Mouse (Mus musculus) heart, embryonic 15.5 days (tissue): ENCODE measurements around the gene Tmem132c. TPM values are rescaled to one million over a fixed set of nuclear protein-coding genes. Genes with fewer than 3 reads are reported as not detected.

Experiments
- ATAC-seq: fragments of 200-750 bp; cut with Nextera tagmentation; replicated peaks from 2 replicates; pipeline ENCODE4 v1.8.0; 2017; ENCODE audit warnings: low read depth, moderate TSS enrichment; ENCODE audit not compliant: insufficient number of reproducible peaks, insufficient read depth, low FRiP score
- H3K27ac ChIP-seq: fragments of 300-500 bp; sonication (generic); 2 replicates; pipeline ENCODE4 v1.5.1; 2015; ENCODE audit warnings: mild to moderate bottlenecking, inconsistent platforms
- H3K27me3 ChIP-seq: fragments of 300-500 bp; sonication (generic); 2 replicates; pipeline ENCODE4 v1.6.1; 2015; ENCODE audit warnings: inconsistent platforms
- H3K36me3 ChIP-seq: fragments of 300-500 bp; sonication (generic); 2 replicates; pipeline ENCODE4 v1.6.1; 2015; ENCODE audit warnings: mild to moderate bottlenecking, inconsistent platforms
- H3K4me1 ChIP-seq: fragments of 300-500 bp; sonication (generic); replicated peaks from 2 replicates; pipeline ENCODE4 v1.6.1; 2015; ENCODE audit warnings: inconsistent platforms
- H3K4me2 ChIP-seq: fragments of 300-500 bp; sonication (generic); 2 replicates; pipeline ENCODE4 v1.6.1; 2015; ENCODE audit warnings: inconsistent platforms, mild to moderate bottlenecking, moderate library complexity
- H3K4me3 ChIP-seq: fragments of 300-500 bp; sonication (generic); 2 replicates; pipeline ENCODE4 v1.5.1; 2015; ENCODE audit warnings: mild to moderate bottlenecking, inconsistent platforms
- H3K9ac ChIP-seq: fragments of 300-500 bp; sonication (generic); 2 replicates; pipeline ENCODE4 v1.6.1; 2015; ENCODE audit warnings: mild to moderate bottlenecking, inconsistent platforms
- H3K9me3 ChIP-seq: fragments of 300-500 bp; sonication (generic); replicated peaks from 2 replicates; pipeline ENCODE4 v1.6.1; 2016; ENCODE audit warnings: inconsistent platforms
- WGBS: fragments of 180-500 bp; shearing (Covaris S2); methylation state at CpG from one replicate; pipeline ENCODE4 v1.1.7; 2015; ENCODE audit warnings: mixed read lengths; 5-methylcytosine and 5-hydroxymethylcytosine counted together
- polyA plus RNA-seq: library from polyadenylated mRNA; unstranded; fragments of >200 nt; fragmentation: Nextera tagmentation; extraction: Ambion mirVana; gene quantifications from 2 replicates; pipeline ENCODE4 v1.2.1, GENCODE M21; 2015

The Tmem132c gene
- polyA plus RNA-seq, 1 experiment from 2014 or later = 1.5 TPM

DNA sequence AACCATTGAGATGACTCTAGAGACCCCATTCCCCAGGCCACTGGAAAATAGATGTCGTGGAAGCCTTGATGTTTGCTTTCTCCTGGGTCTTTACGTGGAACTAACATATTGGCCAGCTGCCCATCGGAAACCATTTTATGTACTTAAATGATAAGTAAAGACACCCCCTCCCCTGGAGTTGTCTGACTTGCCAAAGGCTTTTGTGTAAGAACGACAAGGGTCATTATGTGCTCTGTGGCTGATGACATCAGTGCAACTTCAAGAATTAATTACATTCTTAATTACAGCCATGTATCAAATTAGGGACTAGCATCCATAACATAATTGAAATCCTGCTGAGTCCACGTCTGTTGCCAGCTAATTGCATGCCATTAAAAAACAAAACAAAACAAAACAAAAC lies 45.3 kb downstream of the Tmem132c start:
- no peaks in the 10 kb centered on the region for H3K9me3 ChIP-seq
- no peak overlapping the region for H3K9ac ChIP-seq
- H3K27ac ChIP-seq = no peak overlapping the region
- WGBS = 66% methylated on average over 5 of the region's 5 CpGs
- H3K4me2 ChIP-seq = no peak overlapping the region
- no peaks in the 10 kb centered on the region for H3K36me3 ChIP-seq
- peaks cover 11% of the 10 kb centered on the region for H3K4me1 ChIP-seq
- no peak for ATAC-seq
- no peak overlapping the region for H3K4me3 ChIP-seq
- no peaks in the 10 kb centered on the region for H3K27me3 ChIP-seq

DNA sequence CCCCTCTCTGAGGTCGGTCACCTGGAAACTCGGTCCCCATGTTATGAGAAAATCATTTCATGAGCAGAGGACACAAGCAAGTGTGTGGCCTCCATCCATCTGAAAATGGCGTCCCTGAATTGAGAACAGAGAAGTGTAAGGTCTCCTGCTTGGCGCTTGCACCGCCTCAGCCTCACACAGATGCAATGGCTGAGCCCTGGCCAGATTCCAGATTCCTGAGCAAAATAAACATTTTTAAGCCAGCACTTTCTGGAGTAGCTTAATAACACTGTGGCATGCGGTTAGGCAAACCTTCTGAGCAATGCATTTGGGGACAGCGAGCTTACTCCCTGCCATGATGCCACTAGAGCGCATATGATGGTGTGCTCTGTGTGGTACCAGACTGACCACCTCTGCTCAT lies 48.1 kb downstream of the Tmem132c start:
- no peak overlapping the region for H3K4me2 ChIP-seq
- peaks cover 4% of the 10 kb centered on the region; the same call in 1 of the 2 replicates for H3K4me1 ChIP-seq
- no peak overlapping the region for H3K27ac ChIP-seq
- H3K9ac ChIP-seq = no peak overlapping the region
- H3K36me3 ChIP-seq = no peaks in the 10 kb centered on the region
- H3K9me3 ChIP-seq = no peaks in the 10 kb centered on the region
- ATAC-seq = no peak
- H3K27me3 ChIP-seq = no peaks in the 10 kb centered on the region
- 89% methylated on average over 8 of the region's 8 CpGs for WGBS
- no peak overlapping the region for H3K4me3 ChIP-seq

DNA sequence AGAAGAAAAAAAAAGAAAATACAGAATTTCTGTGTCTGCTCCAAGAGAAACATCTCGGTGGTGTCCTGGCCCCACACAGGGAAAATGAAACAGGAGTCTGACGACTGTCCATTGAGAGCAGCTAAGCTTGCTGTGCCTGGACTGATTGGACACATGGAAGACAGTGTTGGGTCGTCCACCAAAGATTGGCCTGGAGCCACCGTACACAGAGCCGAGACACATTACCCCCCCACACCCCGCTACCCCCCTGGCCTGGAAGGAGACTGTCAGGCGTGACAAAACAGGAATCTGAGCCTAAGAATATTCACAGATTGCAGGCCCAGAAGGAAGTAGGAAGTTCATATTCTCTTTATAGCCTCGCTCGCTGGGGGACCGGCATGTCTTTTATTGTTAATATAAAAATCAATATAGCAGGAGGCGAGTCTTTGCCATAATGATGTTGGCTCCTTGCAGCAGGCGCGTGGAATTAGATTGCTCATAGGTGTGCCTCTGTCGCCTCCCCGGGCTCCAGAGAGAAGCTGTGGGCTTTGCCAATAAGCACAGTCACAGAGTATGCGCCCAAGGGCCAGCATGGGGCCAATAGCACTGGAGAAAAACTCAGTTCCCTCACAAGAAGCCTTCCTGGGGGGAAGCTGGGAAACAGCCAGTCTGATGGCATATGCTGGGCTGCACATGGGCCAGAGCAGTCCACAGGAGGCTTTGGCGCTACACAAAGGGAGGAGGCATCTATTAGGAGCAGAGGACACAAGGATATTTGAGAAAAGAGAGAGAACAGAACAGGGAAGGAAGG lies 49.0 kb downstream of the Tmem132c start:
- H3K4me1 ChIP-seq = peaks cover 4% of the 10 kb centered on the region; the same call in 1 of the 2 replicates
- H3K36me3 ChIP-seq = no peaks in the 10 kb centered on the region
- 57% methylated on average over 17 of the region's 17 CpGs for WGBS
- no peak overlapping the region for H3K4me3 ChIP-seq
- peak; percentile 74; the same call in 1 of the 2 replicates for ATAC-seq
- no peak overlapping the region for H3K4me2 ChIP-seq
- no peak overlapping the region for H3K9ac ChIP-seq
- no peaks in the 10 kb centered on the region for H3K27me3 ChIP-seq
- peak overlapping the region; percentile 36; the same call in 1 of the 2 replicates for H3K27ac ChIP-seq
- no peaks in the 10 kb centered on the region for H3K9me3 ChIP-seq

DNA sequence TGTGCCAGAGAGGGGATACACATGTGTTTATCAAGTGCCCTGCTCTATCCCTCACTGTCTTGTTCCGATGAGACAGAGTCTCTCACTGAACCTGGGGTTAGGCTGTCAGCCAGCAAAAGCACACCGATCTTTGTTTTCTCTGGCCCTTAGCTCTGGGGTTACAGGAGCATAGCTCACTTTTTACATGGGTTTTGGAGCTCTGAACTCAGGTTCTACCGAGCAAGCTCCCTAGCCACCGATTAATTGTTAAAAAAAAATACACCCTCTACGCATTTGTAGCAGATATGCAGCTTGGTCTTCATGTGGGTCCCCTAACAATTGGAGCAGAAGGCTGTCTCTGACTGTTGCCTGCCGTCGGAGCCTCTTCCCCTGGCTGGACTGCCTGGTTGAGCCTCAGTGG lies 50.0 kb downstream of the Tmem132c start:
- no peaks in the 10 kb centered on the region for H3K36me3 ChIP-seq
- H3K27ac ChIP-seq = no peak overlapping the region
- WGBS = 64% methylated on average over 7 of the region's 7 CpGs
- H3K27me3 ChIP-seq = no peaks in the 10 kb centered on the region
- H3K4me3 ChIP-seq = no peak overlapping the region
- H3K9me3 ChIP-seq = no peaks in the 10 kb centered on the region
- H3K4me1 ChIP-seq = peaks cover 4% of the 10 kb centered on the region; the same call in 1 of the 2 replicates
- no peak overlapping the region for H3K4me2 ChIP-seq
- H3K9ac ChIP-seq = no peak overlapping the region
- no peak for ATAC-seq

DNA sequence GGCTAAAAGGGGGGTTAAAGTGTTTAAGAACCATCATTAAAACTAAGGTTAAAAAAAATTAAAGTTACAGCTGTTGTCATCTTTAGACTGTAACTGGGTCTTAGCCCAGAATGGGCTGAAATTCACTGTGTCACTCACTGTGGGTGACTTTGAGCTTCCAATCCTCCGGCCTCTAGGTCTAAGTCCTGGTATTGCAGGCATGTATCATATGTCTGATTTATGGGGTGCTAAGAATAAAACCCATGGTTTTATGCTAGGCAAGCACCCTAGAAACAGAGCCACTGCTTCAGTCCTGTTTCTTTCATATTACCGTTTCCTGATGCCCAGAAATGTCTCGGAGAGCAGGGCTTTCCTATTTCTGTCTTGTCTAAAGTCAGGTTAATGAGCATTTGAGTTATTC lies 52.1 kb downstream of the Tmem132c start:
- Histone ChIP-seq H3K4me3 (no peak overlapping the region), H3K27me3 (no peaks in the 10 kb centered on the region), H3K9me3 (no peaks in the 10 kb centered on the region), H3K9ac (no peak overlapping the region), H3K4me2 (no peak overlapping the region), H3K4me1 (peaks cover 4% of the 10 kb centered on the region; the same call in 1 of the 2 replicates), H3K27ac (no peak overlapping the region), H3K36me3 (no peaks in the 10 kb centered on the region)
- no peak for ATAC-seq
- WGBS = 78% methylated on average over 3 of the region's 3 CpGs

DNA sequence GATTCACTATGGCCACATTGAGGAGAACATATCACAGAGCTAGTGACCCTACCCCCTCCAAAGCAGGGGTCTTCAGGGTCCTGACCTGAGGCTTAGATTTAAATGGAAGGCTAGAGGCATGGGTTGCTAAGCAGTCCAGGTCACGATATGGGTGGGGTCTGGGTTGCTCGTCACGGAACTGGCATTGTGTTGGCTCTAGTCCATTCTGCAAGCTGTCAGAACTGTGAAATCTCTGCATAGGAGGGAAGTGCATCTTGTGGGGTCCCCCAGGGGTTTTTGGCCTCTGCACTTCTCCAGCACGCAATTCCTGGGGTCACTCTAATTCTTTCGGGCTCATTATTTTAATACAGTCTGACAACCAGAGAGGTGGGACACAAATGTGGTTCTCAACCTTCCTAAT lies 55.9 kb downstream of the Tmem132c start:
- no peaks in the 10 kb centered on the region for H3K27me3 ChIP-seq
- no peak overlapping the region for H3K9ac ChIP-seq
- no peaks in the 10 kb centered on the region for H3K9me3 ChIP-seq
- no peak for ATAC-seq
- H3K4me3 ChIP-seq = no peak overlapping the region
- no peaks in the 10 kb centered on the region for H3K36me3 ChIP-seq
- no peak overlapping the region for H3K4me2 ChIP-seq
- 77% methylated on average over 5 of the region's 5 CpGs for WGBS
- H3K4me1 ChIP-seq = peaks cover 10% of the 10 kb centered on the region
- H3K27ac ChIP-seq = no peak overlapping the region

DNA sequence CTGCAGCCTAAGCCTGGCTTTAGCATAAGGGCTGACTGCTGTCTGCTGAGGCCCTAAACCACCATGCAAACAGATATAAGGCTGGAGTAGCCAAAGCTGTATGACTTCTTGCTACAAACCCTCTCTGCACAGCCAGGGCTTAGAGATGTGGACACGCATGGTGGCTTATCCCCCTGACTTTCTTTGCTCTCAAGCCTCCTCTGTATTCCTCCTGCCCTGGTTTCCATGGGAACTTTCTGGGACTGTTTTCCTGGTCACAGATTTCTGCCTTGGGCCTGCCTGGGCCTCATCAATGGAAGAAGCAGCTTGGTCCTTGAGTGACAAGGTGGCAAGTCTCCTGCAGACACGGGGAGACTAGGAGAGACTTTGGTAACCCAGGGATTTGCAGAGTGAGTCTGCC lies 56.5 kb downstream of the Tmem132c start:
- Histone ChIP-seq H3K4me3 (no peak overlapping the region), H3K4me2 (no peak overlapping the region), H3K27ac (no peak overlapping the region), H3K36me3 (no peaks in the 10 kb centered on the region), H3K27me3 (no peaks in the 10 kb centered on the region), H3K9ac (no peak overlapping the region), H3K9me3 (no peaks in the 10 kb centered on the region), H3K4me1 (peaks cover 10% of the 10 kb centered on the region)
- no peak for ATAC-seq
- 50% methylated on average over 2 of the region's 2 CpGs for WGBS

DNA sequence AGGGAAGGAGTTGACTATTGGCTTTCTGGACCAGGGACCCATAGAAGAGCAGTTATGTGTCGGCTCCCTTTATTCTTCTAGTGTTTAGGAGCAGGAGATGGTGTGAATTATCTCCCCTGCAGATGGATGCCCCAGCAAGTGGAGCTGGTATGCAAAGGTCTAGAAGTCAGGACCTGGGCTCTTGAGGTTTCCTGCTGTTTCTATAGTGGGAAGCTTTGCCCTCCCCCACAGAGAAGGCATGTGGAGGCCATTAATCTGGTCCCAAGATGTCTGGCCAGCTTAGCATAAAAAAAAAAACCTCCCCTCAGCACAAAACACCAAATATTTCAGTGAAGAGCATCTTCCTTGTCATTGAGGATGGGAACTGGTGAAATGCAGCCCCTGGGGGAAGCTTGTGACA lies 57.4 kb downstream of the Tmem132c start:
- ATAC-seq = no peak
- Histone ChIP-seq H3K9ac (no peak overlapping the region), H3K4me2 (no peak overlapping the region), H3K4me1 (peaks cover 10% of the 10 kb centered on the region), H3K36me3 (no peaks in the 10 kb centered on the region), H3K27me3 (no peaks in the 10 kb centered on the region), H3K9me3 (no peaks in the 10 kb centered on the region), H3K4me3 (no peak overlapping the region), H3K27ac (no peak overlapping the region)
- WGBS = 44% methylated on average over 1 of the region's 1 CpGs

DNA sequence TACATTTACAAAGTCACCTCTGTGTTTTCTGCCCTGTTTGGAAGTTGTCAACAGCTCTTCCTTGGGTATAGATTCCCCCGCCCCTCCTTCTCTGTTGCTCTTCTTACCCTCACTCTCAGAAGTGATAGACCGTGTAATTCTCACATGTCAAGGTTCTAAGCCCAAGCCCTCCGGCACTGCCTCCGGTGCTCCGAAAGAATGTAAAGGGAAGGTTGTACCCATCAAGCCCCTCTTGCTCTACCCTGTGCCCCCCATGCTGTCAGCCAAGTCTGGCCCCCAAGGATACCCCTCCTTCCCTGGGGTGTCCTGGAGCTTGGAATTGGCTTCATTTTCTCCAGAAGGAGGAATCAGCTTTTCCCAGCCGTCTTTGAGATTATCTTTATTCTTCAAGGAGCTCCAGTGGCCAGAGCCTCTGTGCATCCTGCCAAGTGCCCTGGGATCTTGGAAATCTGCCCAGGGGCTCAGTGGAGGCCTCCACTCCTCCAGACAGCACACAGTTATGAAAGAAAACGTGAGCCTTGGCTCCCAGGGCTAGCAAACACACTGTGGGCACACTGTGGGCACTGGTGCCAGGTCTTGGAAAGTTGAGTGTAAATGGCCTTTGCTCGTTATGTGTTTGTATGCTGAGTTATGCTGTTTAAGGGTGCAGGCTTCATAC lies 59.1 kb downstream of the Tmem132c start:
- Histone ChIP-seq H3K4me2 (no peak overlapping the region), H3K27me3 (no peaks in the 10 kb centered on the region), H3K4me1 (peaks cover 10% of the 10 kb centered on the region), H3K36me3 (no peaks in the 10 kb centered on the region), H3K4me3 (no peak overlapping the region), H3K9me3 (no peaks in the 10 kb centered on the region), H3K9ac (no peak overlapping the region), H3K27ac (no peak overlapping the region)
- WGBS = 33% methylated on average over 8 of the region's 8 CpGs
- no peak for ATAC-seq

DNA sequence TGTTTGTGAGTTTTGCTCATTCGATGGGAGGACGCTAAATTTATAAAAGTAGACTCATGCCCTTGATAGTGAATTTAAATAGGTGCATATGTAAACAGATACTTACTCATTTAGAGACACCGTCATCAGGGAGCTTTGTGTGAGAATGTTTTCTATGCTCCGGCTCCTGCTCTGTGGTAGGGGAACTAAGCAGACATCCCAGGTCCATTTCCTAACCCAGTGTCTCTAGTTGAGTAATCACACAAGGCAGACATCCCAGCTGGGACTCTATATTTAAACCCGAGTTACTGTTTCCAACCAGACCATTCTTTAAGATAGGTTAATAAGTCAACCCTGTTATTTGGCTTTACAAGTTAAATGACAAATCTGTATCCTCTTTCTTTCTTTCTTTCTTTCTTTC lies 63.7 kb downstream of the Tmem132c start:
- Histone ChIP-seq H3K27ac (no peak overlapping the region), H3K9me3 (no peaks in the 10 kb centered on the region), H3K4me3 (no peak overlapping the region), H3K4me1 (peaks cover 9% of the 10 kb centered on the region), H3K36me3 (no peaks in the 10 kb centered on the region), H3K4me2 (no peak overlapping the region), H3K9ac (no peak overlapping the region), H3K27me3 (no peaks in the 10 kb centered on the region)
- no peak for ATAC-seq
- 68% methylated on average over 5 of the region's 5 CpGs for WGBS

DNA sequence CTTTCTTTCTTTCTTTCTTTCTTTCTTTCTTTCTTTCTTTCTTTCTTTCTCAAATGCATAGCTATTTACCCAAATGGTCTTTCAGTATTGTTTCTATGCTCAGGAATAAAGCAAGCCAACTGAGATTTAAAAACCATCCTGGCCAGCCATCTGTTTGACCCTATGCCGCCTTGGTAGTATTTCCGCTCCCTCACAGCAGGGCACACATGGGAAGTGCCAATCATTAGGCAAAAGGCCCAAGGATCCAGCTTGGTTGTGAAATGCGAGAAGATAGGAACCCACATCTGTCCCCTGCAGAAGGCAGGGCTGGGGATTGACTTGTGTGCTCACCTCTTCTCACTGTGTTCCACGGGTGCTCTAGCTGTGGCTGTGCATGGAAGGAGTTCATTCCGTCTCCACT lies 64.1 kb downstream of the Tmem132c start:
- H3K36me3 ChIP-seq = no peaks in the 10 kb centered on the region
- no peak overlapping the region for H3K9ac ChIP-seq
- H3K27me3 ChIP-seq = no peaks in the 10 kb centered on the region
- no peaks in the 10 kb centered on the region for H3K9me3 ChIP-seq
- no peak for ATAC-seq
- 51% methylated on average over 5 of the region's 5 CpGs for WGBS
- no peak overlapping the region for H3K27ac ChIP-seq
- H3K4me2 ChIP-seq = no peak overlapping the region
- H3K4me3 ChIP-seq = no peak overlapping the region
- peaks cover 5% of the 10 kb centered on the region for H3K4me1 ChIP-seq

DNA sequence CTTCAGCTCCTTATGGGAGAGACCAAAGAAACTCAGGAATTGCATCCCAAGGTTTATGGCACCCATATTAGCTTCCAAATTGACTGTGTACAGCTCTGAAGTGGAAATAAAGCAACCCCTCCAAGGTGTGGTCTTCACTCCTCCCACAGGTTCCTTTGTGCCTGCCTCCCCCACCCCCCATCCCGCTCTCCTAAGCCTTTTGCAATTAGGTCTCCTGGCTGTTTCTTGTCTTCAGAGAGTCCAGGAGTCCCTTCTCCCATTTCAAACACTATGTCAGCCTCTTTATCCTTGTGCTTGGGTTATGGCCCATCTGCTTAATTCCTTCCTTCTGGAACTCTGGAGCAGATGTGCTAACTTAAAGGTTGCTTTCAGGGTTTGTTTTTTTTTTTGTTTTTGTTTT lies 65.1 kb downstream of the Tmem132c start:
- no peaks in the 10 kb centered on the region for H3K27me3 ChIP-seq
- no peak for ATAC-seq
- WGBS = 25% methylated on average over 1 of the region's 1 CpGs
- no peak overlapping the region for H3K27ac ChIP-seq
- H3K9ac ChIP-seq = no peak overlapping the region
- H3K36me3 ChIP-seq = no peaks in the 10 kb centered on the region
- H3K4me3 ChIP-seq = no peak overlapping the region
- no peaks in the 10 kb centered on the region for H3K4me1 ChIP-seq
- H3K4me2 ChIP-seq = no peak overlapping the region
- no peaks in the 10 kb centered on the region for H3K9me3 ChIP-seq
